Mouse (Mus musculus): ENCODE results near the gene Ccni.
A peak's percentile ranks its signal among the peaks of the same experiment; 100 is the strongest.

Ccni gene

DNA sequence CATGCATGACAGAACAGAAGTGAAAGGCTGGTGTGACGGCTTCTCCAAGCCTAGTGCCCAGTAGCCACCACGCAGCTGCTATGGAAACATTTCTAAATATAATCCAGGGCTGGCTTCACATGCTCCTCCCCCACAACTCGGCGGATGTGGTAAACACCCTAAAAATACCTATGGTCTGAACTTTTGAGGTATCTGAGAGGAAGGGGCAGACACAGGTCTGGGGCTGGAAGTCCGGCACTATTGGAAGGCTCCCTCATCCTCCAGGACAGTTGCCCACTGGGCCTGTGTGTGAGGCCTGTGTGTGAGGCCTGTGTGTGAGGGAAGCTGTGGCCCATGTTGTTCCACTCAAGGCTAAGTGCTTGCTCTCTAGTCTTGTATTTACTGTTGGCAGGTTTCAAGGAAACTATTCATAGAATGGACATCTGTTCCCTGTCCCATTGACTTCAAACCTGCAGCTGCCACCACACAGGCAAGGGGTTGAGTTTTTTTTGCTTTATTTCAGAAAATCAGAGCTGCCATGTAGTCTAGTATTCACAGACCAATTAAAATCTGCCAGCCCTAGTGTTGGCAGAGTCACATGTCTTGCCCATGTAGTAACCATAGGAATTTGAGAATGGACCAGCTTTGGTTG, 69.2 kb downstream of the Ccni start:
- peak; percentile 34 to 44 for DNase-seq (ENCODE audit: low spot score in 2 of 2)

DNA sequence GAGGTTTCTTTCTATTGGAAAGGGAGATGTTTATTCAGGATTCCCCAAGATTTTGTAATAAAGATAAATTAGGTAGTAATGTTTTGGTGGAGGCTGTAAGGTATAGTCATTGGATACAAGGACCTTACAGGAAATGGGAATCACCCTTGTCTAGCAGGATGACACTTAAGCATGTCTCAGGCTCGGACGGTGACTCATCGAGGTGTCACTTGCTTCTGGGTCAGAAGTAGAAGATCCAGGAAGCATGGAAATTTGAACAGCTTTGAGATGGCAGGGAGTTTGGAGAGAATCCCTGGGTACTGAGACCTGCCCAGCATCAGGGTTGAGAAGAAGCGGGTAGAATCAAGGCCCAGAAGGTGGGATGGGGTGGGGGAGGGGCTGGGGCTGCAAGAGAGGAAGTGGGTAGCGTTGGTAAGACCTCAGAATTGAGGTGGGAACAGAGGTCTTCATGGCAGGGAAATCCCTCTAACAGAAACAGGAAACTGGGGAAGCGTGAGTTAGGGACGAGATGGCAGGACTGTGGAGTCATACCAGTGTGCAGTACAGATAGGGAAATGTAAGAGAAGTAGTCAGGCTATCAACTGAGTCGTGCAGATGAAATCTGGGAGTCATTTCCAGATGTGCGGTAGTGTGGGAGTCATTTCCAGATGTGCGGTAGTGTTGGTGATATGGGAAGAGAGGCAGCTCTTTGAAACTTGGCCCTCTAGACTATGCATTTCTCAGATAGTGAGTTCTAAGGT, 70.8 kb downstream of the Ccni start:
- DNase-seq (ENCODE audit: low spot score in 2 of 2), result no peak

DNA sequence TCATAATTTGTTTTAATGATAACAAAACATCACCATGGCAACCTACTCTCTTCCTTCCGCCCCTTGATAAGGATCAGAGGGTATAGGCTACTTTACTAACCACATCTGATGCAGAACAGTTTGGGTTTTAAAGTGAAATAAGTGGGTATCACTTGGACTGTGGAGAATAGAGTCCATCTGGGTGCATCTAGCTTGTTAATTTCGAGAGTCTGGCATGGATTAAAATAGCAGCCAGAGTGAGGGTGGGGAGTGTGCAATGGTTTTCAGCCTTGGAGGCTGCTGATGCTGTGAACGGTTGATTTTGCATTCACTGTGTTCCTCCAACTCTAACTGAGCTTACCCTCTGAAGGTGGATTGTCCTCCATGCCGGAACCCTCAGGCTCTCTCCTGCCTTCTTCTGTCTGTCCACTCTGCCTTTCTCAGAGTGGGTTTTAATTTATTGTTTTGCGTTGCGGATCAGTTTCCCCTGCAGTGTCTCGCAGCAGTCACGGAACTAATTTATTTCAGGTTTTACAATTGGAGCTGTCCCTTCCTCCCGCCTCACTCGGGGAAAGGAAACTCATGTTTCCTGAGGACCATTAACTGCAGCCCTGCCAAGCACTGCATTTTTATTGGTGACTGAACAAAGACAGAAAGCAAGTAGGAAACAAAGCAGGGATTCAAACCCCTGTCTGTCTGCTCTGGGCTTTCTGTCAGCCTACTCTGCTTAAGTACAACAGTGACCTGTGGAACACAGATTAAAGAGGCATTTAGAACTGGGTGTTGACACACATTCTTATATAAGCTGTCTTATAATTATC, 72.7 kb downstream of the Ccni start:
- DNase-seq (ENCODE audit: low spot score in 2 of 2), result no peak

Data from spleen, postnatal 14 days (tissue).